Mouse (Mus musculus) heart, adult 2 months (tissue): Measurements from ENCODE around the gene Acmsd. TPM values are rescaled to one million over a fixed set of nuclear protein-coding genes. Genes with fewer than 3 reads are reported as not detected.

Experiments
- DNase-seq, 2 experiments: peaks; one replicate each; pipeline ENCODE4 v3.0.0; 2021
- H3K27ac ChIP-seq: fragments of 200-600 bp; 2 replicates; pipeline ENCODE4 v1.8.1; 2022
- H3K27me3 ChIP-seq: fragments of 200-500 bp; 2 replicates; pipeline ENCODE4 v1.6.1; 2012; ENCODE audit warnings: mild to moderate bottlenecking, low read length, inconsistent platforms, mixed read lengths; ENCODE audit not compliant: control insufficient read depth, insufficient read depth
- H3K36me3 ChIP-seq: fragments of 200-500 bp; 2 replicates; pipeline ENCODE4 v1.6.1; 2012; ENCODE audit warnings: low read length, inconsistent platforms; ENCODE audit not compliant: control insufficient read depth, insufficient read depth
- H3K4me1 ChIP-seq: fragments of 200-500 bp; 2 replicates; pipeline ENCODE4 v1.6.1; 2011; ENCODE audit warnings: low read length; ENCODE audit not compliant: control insufficient read depth, insufficient read depth
- H3K4me3 ChIP-seq: fragments of 200-600 bp; 2 replicates; pipeline ENCODE4 v1.8.1; 2022
- H3K79me2 ChIP-seq: fragments of 200-500 bp; replicated peaks from 2 replicates; pipeline ENCODE4 v1.6.1; 2012; ENCODE audit warnings: mild to moderate bottlenecking, inconsistent platforms, low read length, moderate library complexity, mixed read lengths; ENCODE audit not compliant: control insufficient read depth, insufficient read depth
- H3K9ac ChIP-seq: fragments of 200-500 bp; 2 replicates; pipeline ENCODE4 v1.6.1; 2012; ENCODE audit warnings: low read depth, mild to moderate bottlenecking, control low read depth, inconsistent platforms, low read length, mixed read lengths
- CTCF ChIP-seq: fragments of 200-600 bp; IDR thresholded peaks from 2 replicates; pipeline ENCODE4 v1.8.1; 2022; ENCODE audit warnings: antibody characterized with exemption, mild to moderate bottlenecking, moderate library complexity
- EP300 ChIP-seq: fragments of 200-500 bp; IDR thresholded peaks from 2 replicates; pipeline ENCODE4 v1.6.1; 2011; ENCODE audit warnings: low read depth, low read length, control low read depth; ENCODE audit not compliant: insufficient read depth
- POLR2A ChIP-seq: fragments of 200-500 bp; IDR thresholded peaks from 2 replicates; pipeline ENCODE4 v1.6.1; 2011; ENCODE audit warnings: mild to moderate bottlenecking, low read depth, low read length, control low read depth; ENCODE audit not compliant: insufficient read depth
- WGBS: fragments of 180-500 bp; shearing (Covaris S2); methylation state at CpG from one replicate; pipeline ENCODE4 v1.1.7; 2018; 5-methylcytosine and 5-hydroxymethylcytosine counted together
- intact Hi-C: fragments of 180-260 bp; cut with DNase I; formaldehyde crosslinking; loops from one replicate; pipeline ENCODE4 v1.15.1; 2025
- long read RNA-seq: library from polyadenylated mRNA; stranded (forward); transcript quantifications from one replicate; pipeline ENCODE4 v2.0.0, GENCODE M21; 2021
- polyA plus RNA-seq: library from polyadenylated mRNA; depleted of rRNA; stranded (reverse); fragments of >200 nt; gene quantifications from 2 replicates; pipeline ENCODE4 v1.2.3, GENCODE M21; 2012; rRNA removed
- total RNA-seq, 2 experiments: library from RNA; stranded (reverse); gene quantifications; 2 replicates each; pipeline ENCODE4 v1.2.3; 2021

The Acmsd gene
- under 1 TPM; 0.10 to 0.43 TPM for total RNA-seq
- 0.08 TPM in 1 of 2 replicates, not detected in the other for polyA plus RNA-seq
- long read RNA-seq, partial matches to known transcripts: 0 of 1 reads
- long read RNA-seq, other reads (novel, unspliced or antisense): 1 of 1 reads

DNA sequence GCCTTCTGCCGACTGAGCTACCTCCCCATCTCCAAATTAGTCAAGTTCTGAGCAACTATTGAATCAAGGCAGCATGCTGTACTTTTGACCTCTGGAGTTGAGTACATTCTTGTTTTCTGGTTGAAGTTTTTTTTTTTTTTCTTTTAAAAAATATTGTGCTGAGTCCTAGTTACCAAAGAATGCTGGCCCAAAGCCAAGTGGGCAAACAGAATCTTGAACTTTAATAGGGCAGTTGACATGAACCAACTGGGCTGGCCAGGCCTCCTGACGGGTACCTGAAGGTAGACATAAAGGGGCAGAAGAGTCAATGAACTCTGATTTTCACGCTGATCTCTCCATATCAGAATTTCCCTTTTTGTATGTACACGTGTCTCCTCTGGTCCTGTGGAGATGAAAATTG lies at the start of gene Acmsd:
Gene Acmsd, plus strand, starts transcription at position 318 of the 400 bp plus-strand sequence.
- Histone ChIP-seq H3K27ac (no peak within 1 kb of the TSS), H3K79me2 (no peaks in the 10 kb centered on the region), H3K4me3 (no peak within 1 kb of the TSS), H3K4me1 (no peaks in the 10 kb centered on the region), H3K27me3 (no peaks in the 10 kb centered on the region), H3K9ac (no peak within 1 kb of the TSS), H3K36me3 (no peaks in the 10 kb centered on the region)
- intact Hi-C loops: no loop called here
- DNase-seq: no peak
- WGBS: 86% methylated on average over 4 of the region's 4 CpGs
- TF ChIP-seq CTCF (no peak), EP300 (no peak), POLR2A (no peak)

DNA sequence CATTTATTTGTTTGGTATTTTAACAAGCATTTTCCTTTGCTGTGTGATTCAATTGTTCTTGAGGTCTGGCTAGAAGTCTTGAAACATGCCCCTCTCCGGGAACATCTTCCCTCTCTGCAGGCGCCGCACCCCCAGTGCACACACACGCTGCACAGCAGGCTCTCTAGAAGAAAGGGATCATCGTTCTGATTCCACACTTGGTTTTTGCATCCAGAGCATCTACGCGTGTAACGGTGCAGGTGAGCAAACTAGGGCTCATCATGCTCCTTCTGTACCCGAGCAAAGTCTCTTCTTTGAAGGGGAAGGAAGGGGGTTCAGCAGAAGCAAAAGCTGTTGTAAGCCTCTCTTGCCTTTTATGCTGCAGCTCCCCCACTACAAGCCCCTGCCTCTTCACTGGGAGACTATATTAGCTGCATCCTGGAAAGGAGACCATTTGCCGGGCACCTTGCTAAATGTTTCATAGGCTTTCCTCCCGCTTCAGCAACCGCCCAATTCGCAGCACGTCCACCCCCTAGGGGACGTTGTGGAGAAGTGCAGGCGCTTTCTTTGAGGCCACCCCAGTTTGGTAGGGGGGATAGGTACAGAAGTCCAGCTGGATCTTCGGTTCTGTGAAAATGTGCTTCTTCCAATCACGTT lies 49.6 kb upstream of the Acmsd start, which contains the start of gene Tmem163:
Gene Tmem163, minus strand, starts transcription at position 51 of the 636 bp plus-strand sequence.
- Histone ChIP-seq H3K27me3 (peaks cover 19% of the 10 kb centered on the region), H3K4me3 (no peak within 1 kb of the TSS)

DNA sequence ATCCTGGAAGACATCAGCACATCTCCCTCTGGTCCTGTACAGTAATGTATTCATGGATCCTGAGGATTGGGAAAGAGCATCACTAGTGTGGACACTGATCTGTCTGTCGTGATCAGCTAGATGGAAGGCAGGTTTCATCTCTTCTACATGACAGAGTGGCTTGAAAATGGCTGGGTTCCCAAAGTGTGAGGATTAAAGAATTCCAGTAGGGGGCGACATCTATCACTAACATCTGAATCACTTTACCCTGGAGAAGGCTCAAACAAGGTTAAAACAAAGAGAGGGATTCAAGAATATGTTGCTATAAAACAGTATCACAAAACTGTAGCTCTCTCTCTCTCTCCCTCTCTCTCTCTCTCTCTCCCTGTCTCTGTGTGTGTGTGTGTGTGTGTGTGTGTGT lies 32.7 kb upstream of the Acmsd start:
- Histone ChIP-seq H3K27ac (no peak overlapping the region), H3K27me3 (no peaks in the 10 kb centered on the region), H3K4me3 (no peak overlapping the region), H3K36me3 (no peaks in the 10 kb centered on the region), H3K9ac (no peak overlapping the region), H3K79me2 (no peaks in the 10 kb centered on the region), H3K4me1 (no peaks in the 10 kb centered on the region)
- 23% methylated on average over 2 of the region's 2 CpGs for WGBS
- DNase-seq: no peak
- intact Hi-C loops: loop anchor here (5.0 kb wide), 2 partner anchors 71 to 199 kb away; no protein-coding TSS in a partner anchor
- no peak for TF ChIP-seq POLR2A
- peak; percentile 64 for TF ChIP-seq CTCF

More for the DNA sequence above, 49.6 kb upstream of the Acmsd start, which contains the start of gene Tmem163:
- no peak within 1 kb of the TSS for H3K27ac ChIP-seq
- H3K9ac ChIP-seq: no peak within 1 kb of the TSS
- 33% methylated on average over 18 of the region's 18 CpGs for WGBS
- intact Hi-C loops: loop anchor here (5.0 kb wide), 1 partner anchor 177 kb away; no protein-coding TSS in a partner anchor
- no peaks in the 10 kb centered on the region for H3K79me2 ChIP-seq
- no peak for DNase-seq
- peak; percentile 69 for TF ChIP-seq CTCF
- TF ChIP-seq EP300: no peak
- H3K36me3 ChIP-seq: no peaks in the 10 kb centered on the region
- H3K4me1 ChIP-seq: no peaks in the 10 kb centered on the region

DNA sequence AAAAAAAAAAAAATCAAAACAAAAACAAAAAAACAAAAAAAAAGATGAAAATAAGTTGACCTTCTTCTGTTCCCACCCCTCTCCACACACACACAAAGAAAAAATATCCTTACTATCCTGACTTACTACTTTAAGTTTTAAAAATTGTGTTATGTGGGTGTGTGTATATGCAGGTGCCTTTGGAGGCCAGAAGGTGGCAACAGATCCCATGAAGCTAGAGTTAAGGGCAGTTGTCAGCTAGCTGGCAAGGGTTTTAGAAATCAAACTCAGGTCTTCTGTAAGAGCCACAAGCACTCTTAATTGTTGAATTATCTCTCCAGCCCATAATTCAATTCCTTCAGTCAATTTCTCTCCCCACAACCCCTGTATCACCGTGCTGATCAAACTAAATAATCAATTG lies 27.0 kb upstream of the Acmsd start:
- DNase-seq: no peak
- H3K36me3 ChIP-seq: no peaks in the 10 kb centered on the region
- no peaks in the 10 kb centered on the region for H3K27me3 ChIP-seq
- H3K27ac ChIP-seq: no peak overlapping the region
- WGBS: 88% methylated on average over 1 of the region's 1 CpGs
- no peak overlapping the region for H3K9ac ChIP-seq
- TF ChIP-seq EP300 (no peak), POLR2A (no peak), CTCF (peak; percentile 56)
- H3K4me3 ChIP-seq: no peak overlapping the region
- H3K79me2 ChIP-seq: no peaks in the 10 kb centered on the region
- intact Hi-C loops: no loop called here
- no peaks in the 10 kb centered on the region for H3K4me1 ChIP-seq

DNA sequence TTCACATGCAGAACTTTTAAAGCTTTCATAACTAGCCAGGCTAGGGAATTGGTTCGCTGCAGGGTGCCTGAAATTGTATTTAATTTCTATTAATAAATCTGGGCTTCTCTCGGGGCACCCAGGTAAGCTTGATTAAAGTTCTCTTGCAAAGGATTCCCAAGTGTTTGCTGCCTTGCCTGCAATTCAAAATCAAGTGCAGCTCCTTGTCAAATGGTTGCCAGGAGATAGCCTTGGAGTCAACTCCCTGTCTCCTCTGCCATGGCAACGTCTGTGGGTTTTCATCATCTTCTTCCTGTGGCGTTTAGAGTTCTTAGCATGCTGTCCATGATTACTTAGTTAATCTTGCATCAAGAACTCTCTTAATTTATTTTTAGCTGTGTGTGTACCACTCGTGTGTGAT lies 22.9 kb upstream of the Acmsd start:
- Histone ChIP-seq H3K27me3 (no peaks in the 10 kb centered on the region), H3K27ac (no peak overlapping the region), H3K4me1 (no peaks in the 10 kb centered on the region), H3K4me3 (no peak overlapping the region), H3K36me3 (no peaks in the 10 kb centered on the region), H3K79me2 (no peaks in the 10 kb centered on the region), H3K9ac (no peak overlapping the region)
- no peak for DNase-seq
- intact Hi-C loops: no loop called here
- 62% methylated on average over 5 of the region's 5 CpGs for WGBS
- no peak for TF ChIP-seq POLR2A
- no peak for TF ChIP-seq CTCF
- no peak for TF ChIP-seq EP300

DNA sequence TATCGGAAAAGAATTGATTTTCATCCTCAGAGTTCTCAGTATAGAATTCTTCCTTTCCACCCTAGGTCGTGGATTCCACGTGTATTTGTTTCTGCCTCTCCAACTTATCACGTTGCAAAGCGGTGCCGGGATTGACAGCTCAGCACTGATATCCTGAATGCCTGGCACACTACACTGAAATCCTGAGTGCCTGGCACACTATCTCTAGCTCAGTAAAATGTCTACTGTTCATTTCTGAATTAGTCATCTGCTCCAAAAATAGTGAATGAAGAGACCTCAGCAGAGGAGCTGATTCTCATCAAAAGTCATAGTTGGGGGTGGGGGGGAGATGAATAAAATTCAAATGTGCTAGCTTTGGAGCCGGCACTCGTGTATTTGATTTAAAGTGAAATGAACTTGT lies 12.8 kb upstream of the Acmsd start:
- no peaks in the 10 kb centered on the region for H3K79me2 ChIP-seq

More for the DNA sequence above, 12.8 kb upstream of the Acmsd start:
- H3K27ac ChIP-seq: no peak overlapping the region; the same call in 1 of the 2 replicates
- no peaks in the 10 kb centered on the region for H3K36me3 ChIP-seq
- TF ChIP-seq EP300 (no peak), CTCF (no peak), POLR2A (no peak)
- intact Hi-C loops: no loop called here
- no peak overlapping the region for H3K4me3 ChIP-seq
- peak in 1 of 2 experiments; percentile 24 for DNase-seq
- WGBS: 47% methylated on average over 8 of the region's 8 CpGs
- H3K4me1 ChIP-seq: no peaks in the 10 kb centered on the region
- H3K27me3 ChIP-seq: no peaks in the 10 kb centered on the region
- H3K9ac ChIP-seq: no peak overlapping the region
